Mouse (Mus musculus) G1E (cell line): Measurements from ENCODE around the gene C2cd4d.

ENCODE experiments used
- CTCF ChIP-seq: IDR thresholded peaks from 2 replicates; pipeline ENCODE4 v1.5.1; 2012; ENCODE audit warnings: low read depth, low read length, inconsistent platforms, mixed read lengths
- GATA1 ChIP-seq: IDR thresholded peaks from 2 replicates; pipeline ENCODE4 v1.6.1; 2012; ENCODE audit warnings: borderline replicate concordance, low read length, inconsistent platforms, mixed read lengths
- POLR2AphosphoS5 ChIP-seq: IDR thresholded peaks from 2 replicates; pipeline ENCODE4 v1.6.1; 2012; ENCODE audit warnings: low read depth, low read length, inconsistent platforms; ENCODE audit not compliant: insufficient replicate concordance

DNA sequence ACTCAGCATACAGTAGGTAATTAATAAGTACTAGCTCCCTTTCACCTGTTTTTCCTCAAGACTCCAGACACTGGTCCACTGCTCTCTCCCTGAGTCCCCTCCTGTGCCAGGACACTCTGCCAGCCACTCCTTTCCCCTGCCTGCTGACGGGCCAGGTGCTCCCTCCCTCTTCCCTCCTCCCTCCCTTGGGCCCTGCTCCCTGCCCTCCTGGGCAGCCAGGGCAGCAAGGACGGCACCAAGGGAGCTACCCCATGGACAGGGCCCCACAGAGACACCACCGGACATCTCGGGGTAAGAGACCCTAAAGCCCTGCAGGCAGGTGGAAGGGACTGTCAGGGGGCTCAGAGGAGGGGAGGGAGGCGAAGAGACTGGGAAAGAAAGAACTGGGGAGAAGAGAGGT, 10.4 kb downstream of the C2cd4d start, which contains the start of gene Rorc:
- no peak for TF ChIP-seq CTCF
- no peak for TF ChIP-seq GATA1
- no peak for TF ChIP-seq POLR2AphosphoS5
